In genomic region chr10:39986466-39986865, GRCm38 (mm10) we compare ENCODE assay signal across 21 mouse cellular contexts. TPM values are rescaled to one million over a fixed set of nuclear protein-coding genes. Genes with fewer than 3 reads are reported as not detected.
A peak's percentile ranks its signal among the peaks of the same experiment; 100 is the strongest.
DNase-seq lines count a peak whose midpoint lies in the region; TF ChIP-seq lines count a peak whose summit lies in the region.
"Had no signal": no experiment of that assay in that cellular context is flagged by ENCODE, and none has a peak within 500 bp of the region (broad histone marks: within the 10 kb centered on the region; RNA-seq: fewer than 3 reads in every experiment).

Mfsd4b5 (minus strand) TSS chr10:39986646.

- no peaks in the 10 kb centered on the region for H3K36me3 ChIP-seq in heart, embryonic 10.5 days
- H3K36me3 ChIP-seq: embryonic facial prominence, embryonic 15.5 days; forebrain, embryonic 10.5 days; heart, embryonic 13.5 days had no signal

- TF ChIP-seq CTCF in gastrocnemius, adult 2 months (IDR thresholded peaks at IDR 0.05) = no peak

- H3K27me3 ChIP-seq in heart, embryonic 10.5 days (ENCODE audit: insufficient read depth, poor library complexity, severe bottlenecking) = no peaks in the 10 kb centered on the region
- H3K27me3 ChIP-seq: embryonic facial prominence, embryonic 15.5 days; heart, embryonic 13.5 days had no signal

- H3K4me3 ChIP-seq in heart, embryonic 10.5 days = no peak within 1 kb of the TSS
- no peak within 1 kb of the TSS for H3K4me3 ChIP-seq in gastrocnemius, adult 2 months
- H3K4me3 ChIP-seq: embryonic facial prominence, embryonic 15.5 days; erythroblast, embryonic 14.5 days; forebrain, embryonic 10.5 days; heart, embryonic 13.5 days had no signal

- intact Hi-C loops in gastrocnemius, adult 2 months (cut with DNase I) = no loop called here

- H3K9me3 ChIP-seq in heart, embryonic 10.5 days = no peaks in the 10 kb centered on the region
- H3K9me3 ChIP-seq: embryonic facial prominence, embryonic 15.5 days; forebrain, embryonic 10.5 days; heart, embryonic 13.5 days had no signal

- H3K27ac ChIP-seq in heart, embryonic 10.5 days = no peak within 1 kb of the TSS
- no peak within 1 kb of the TSS for H3K27ac ChIP-seq in gastrocnemius, adult 2 months
- H3K27ac ChIP-seq: embryonic facial prominence, embryonic 15.5 days; forebrain, embryonic 10.5 days; heart, embryonic 13.5 days had no signal

- DNase-seq in heart, adult 11 months = peak; percentile 61
- no peak for DNase-seq in heart, embryonic 10.5 days (ENCODE audit: low spot score)
- DNase-seq in kidney, adult 8-10 months = peak; percentile 89
- peak; percentile 67 for DNase-seq in kidney, postnatal 10 days
- DNase-seq in kidney, postnatal 4 days = peak; percentile 26 to 49
- no peak for DNase-seq in gastrocnemius, adult 2 months
- no peak for DNase-seq in retina, embryonic 14.5 days (ENCODE audit: low spot score)
- DNase-seq: adrenal gland, postnatal 10 days; cerebellum, adult 11 months; cerebellum, adult 8-10 months; cerebellum, postnatal 14 days; embryo, embryonic 11 days; gastrocnemius, postnatal 14 days; heart, postnatal 36 days had no signal

- 82% methylated on average over 12 of the region's 12 CpGs for WGBS in heart, embryonic 10.5 days

- peaks cover 7% of the 10 kb centered on the region; the same call in 1 of the 2 replicates for H3K4me1 ChIP-seq in heart, embryonic 10.5 days
- H3K4me1 ChIP-seq: embryonic facial prominence, embryonic 15.5 days; forebrain, embryonic 10.5 days; heart, embryonic 13.5 days had no signal

RNA-seq across cellular contexts. Expression of gene Mfsd4b5, which starts in this region (rescaled TPM):
- polyA plus RNA-seq in heart, embryonic 10.5 days (2016; fragmentation: Nextera tagmentation; extraction: Ambion mirVana) = 0.07 and 0.11 TPM in 2 replicates
- total RNA-seq in gastrocnemius, adult 2 months (2021) = 1 to 10 TPM in 1 of 2 experiments, under 1 TPM in 1; 0.26 to 1.2 TPM
- total RNA-seq: MEL had no signal
- polyA plus RNA-seq: embryonic facial prominence, embryonic 11.5 days; erythroblast, embryonic 14.5 days; forebrain, embryonic 10.5 days; forebrain, embryonic 16.5 days; heart, embryonic 13.5 days had no signal

Comparison
In these comparisons a context has a peak if more than half of its experiments do, and no peak if none do; other contexts are left out.
1. DNase-seq: peak in heart, adult 11 months (single experiment), kidney, adult 8-10 months (2 of 2), kidney, postnatal 10 days (single experiment) and kidney, postnatal 4 days (2 of 2); none in heart, embryonic 10.5 days (single experiment), gastrocnemius, adult 2 months (single experiment) and retina, embryonic 14.5 days (single experiment).